Mouse (Mus musculus) liver, embryonic 14.5 days (tissue): ENCODE measurements around the gene Lnx1. TPM values are rescaled to one million over a fixed set of nuclear protein-coding genes. Genes with fewer than 3 reads are reported as not detected.

Experiments
- ATAC-seq: fragments of 200-750 bp; cut with Nextera tagmentation; 2 replicates; pipeline ENCODE4 v1.8.0; 2017; ENCODE audit warnings: moderate number of reproducible peaks, mild to moderate bottlenecking, moderate library complexity; ENCODE audit not compliant: insufficient read depth
- DNase-seq, 3 experiments: peaks; one replicate each; pipeline ENCODE4 v3.0.0-alpha.2; 2012 to 2013; ENCODE audit warnings: low read depth in 3 of 3, low spot score in 3 of 3
- H3K27ac ChIP-seq: fragments of 300-500 bp; sonication (generic); 2 replicates; pipeline ENCODE4 v1.5.1; 2014; ENCODE audit warnings: moderate library complexity, mild to moderate bottlenecking, control low read depth, inconsistent platforms
- H3K27me3 ChIP-seq: fragments of 300-500 bp; sonication (generic); 2 replicates; pipeline ENCODE4 v1.6.1; 2014; ENCODE audit warnings: mild to moderate bottlenecking, low read length, moderate library complexity; ENCODE audit not compliant: control insufficient read depth, insufficient read depth
- H3K36me3 ChIP-seq: fragments of 300-500 bp; sonication (generic); replicated peaks from 2 replicates; pipeline ENCODE4 v1.6.1; 2014; ENCODE audit warnings: low read depth; ENCODE audit not compliant: control insufficient read depth, insufficient read depth
- H3K4me1 ChIP-seq, 2 experiments: fragments of 200-500 bp in 1 of 2; fragments of 300-500 bp in 1 of 2; sonication (generic) in 1 of 2; replicated peaks; 2 replicates each; pipeline ENCODE4 v1.6.1; 2012 to 2014; ENCODE audit warnings: antibody characterized with exemption in 1 of 2, inconsistent platforms in 1 of 2, low read length in 1 of 2; ENCODE audit not compliant: control insufficient read depth in 2 of 2, insufficient read depth in 2 of 2
- H3K4me2 ChIP-seq: fragments of 300-500 bp; sonication (generic); 2 replicates; pipeline ENCODE4 v1.6.1; 2014; ENCODE audit warnings: low read depth, mild to moderate bottlenecking, control low read depth, moderate library complexity
- H3K4me3 ChIP-seq, 2 experiments: fragments of 200-500 bp in 1 of 2; fragments of 300-500 bp in 1 of 2; sonication (generic) in 1 of 2; 2 replicates each; pipeline ENCODE4 v1.5.1; 2012 to 2014; ENCODE audit warnings: low read depth in 2 of 2, low read length in 2 of 2, mild to moderate bottlenecking in 2 of 2, control low read depth in 1 of 2, inconsistent platforms in 1 of 2, moderate library complexity in 1 of 2; ENCODE audit not compliant: insufficient read depth in 1 of 2
- H3K9ac ChIP-seq: fragments of 300-500 bp; sonication (generic); replicated peaks from 2 replicates; pipeline ENCODE4 v1.6.1; 2014; ENCODE audit warnings: mild to moderate bottlenecking, control low read depth, moderate library complexity
- H3K9me3 ChIP-seq: fragments of 300-500 bp; sonication (generic); 2 replicates; pipeline ENCODE4 v1.6.1; 2016; ENCODE audit warnings: low read length, mixed read lengths; ENCODE audit not compliant: control insufficient read depth
- CTCF ChIP-seq: IDR thresholded peaks from 2 replicates; pipeline ENCODE4 v1.5.1; 2016; ENCODE audit warnings: antibody characterized with exemption, low read depth, control low read depth
- EP300 ChIP-seq: IDR thresholded peaks from 2 replicates; pipeline ENCODE4 v1.6.1; 2016; ENCODE audit warnings: antibody characterized with exemption, low read depth
- WGBS: fragments of 180-500 bp; shearing (Covaris S2); extraction: QIAGEN DNeasy Blood & Tissue Kit; methylation state at CpG from one replicate; pipeline ENCODE4 v1.1.7; 2014; ENCODE audit not compliant: insufficient replicate concordance; 5-methylcytosine and 5-hydroxymethylcytosine counted together
- polyA plus RNA-seq, 2 experiments: library from polyadenylated mRNA; depleted of rRNA in 1 of 2; stranded (reverse) in 1 of 2; unstranded in 1 of 2; fragments of >200 nt; fragmentation: Nextera tagmentation in 1 of 2; extraction: Ambion mirVana in 1 of 2; gene quantifications; 2 replicates each; pipeline versions ENCODE4 v1.2.1 to v1.2.3; 2012 to 2014

Lnx1 gene
- 0.03 and 0.04 TPM in 2 replicates for polyA plus RNA-seq (2012; rRNA removed)
- polyA plus RNA-seq (2014; fragmentation: Nextera tagmentation; extraction: Ambion mirVana), result 0.14 TPM in 1 of 2 replicates, not detected in the other

DNA sequence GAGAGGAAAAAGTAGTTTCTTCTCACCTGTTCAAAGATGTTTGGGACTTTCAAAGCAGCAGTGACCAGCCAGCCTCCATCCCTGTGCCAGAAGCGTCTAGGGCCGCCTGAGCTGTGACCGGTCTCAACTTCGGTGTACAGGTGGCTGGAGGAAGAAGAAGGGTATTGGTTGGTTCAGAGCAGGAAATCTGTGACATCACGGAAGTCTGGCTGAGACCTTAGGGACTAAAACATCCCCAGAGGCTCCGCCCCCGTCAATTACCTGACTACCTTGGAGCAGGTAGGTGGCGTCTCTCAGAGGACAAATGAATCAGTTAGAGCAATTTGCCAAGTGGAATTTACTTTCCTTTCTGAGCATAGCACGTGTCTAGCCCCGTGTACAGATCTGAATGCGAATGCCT lies at the start of gene Lnx1:
Gene Lnx1, minus strand, starts transcription at position 147 of the 400 bp plus-strand sequence.
- TF ChIP-seq CTCF (no peak), EP300 (no peak)
- no peak within 1 kb of the TSS for H3K27ac ChIP-seq
- H3K4me1 ChIP-seq, result peaks cover 0 to 5% of the 10 kb centered on the region in 2 experiments; a peak in 2 of 4 replicates
- no peak within 1 kb of the TSS for H3K9ac ChIP-seq
- WGBS, result 60% methylated on average over 11 of the region's 11 CpGs
- H3K36me3 ChIP-seq, result no peaks in the 10 kb centered on the region
- no peaks in the 10 kb centered on the region for H3K27me3 ChIP-seq
- ATAC-seq, result no peak
- H3K4me2 ChIP-seq, result peak within 1 kb of the TSS; percentile 40
- H3K4me3 ChIP-seq, result no peak within 1 kb of the TSS
- no peaks in the 10 kb centered on the region for H3K9me3 ChIP-seq
- no peak for DNase-seq

DNA sequence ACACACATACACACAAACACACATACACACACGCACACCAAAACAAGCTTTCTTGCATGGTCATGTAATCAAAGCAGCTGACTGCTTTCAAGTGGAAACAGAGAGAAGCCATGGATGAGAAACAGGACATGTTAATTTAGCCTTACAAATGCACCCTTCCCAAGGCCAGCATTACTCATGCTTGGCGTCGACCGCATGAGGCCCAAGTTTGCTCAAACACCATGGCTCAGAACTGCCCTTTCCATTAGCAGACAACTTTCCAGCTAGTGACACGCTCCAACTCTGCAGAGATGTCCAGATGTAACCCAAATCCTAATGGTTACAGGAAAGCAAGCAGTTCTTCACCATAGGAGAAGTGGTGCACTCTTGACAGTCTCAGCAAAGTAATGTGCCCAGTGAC lies 47.8 kb upstream of the Lnx1 start:
- WGBS, result 75% methylated on average over 5 of the region's 5 CpGs
- Histone ChIP-seq H3K4me1 (no peaks in the 10 kb centered on the region), H3K27me3 (no peaks in the 10 kb centered on the region), H3K9me3 (no peaks in the 10 kb centered on the region), H3K4me2 (no peak overlapping the region), H3K27ac (no peak overlapping the region), H3K9ac (no peak overlapping the region), H3K36me3 (no peaks in the 10 kb centered on the region), H3K4me3 (no peak overlapping the region)
- DNase-seq (no peak), ATAC-seq (no peak)
- TF ChIP-seq CTCF, result no peak
- no peak for TF ChIP-seq EP300

DNA sequence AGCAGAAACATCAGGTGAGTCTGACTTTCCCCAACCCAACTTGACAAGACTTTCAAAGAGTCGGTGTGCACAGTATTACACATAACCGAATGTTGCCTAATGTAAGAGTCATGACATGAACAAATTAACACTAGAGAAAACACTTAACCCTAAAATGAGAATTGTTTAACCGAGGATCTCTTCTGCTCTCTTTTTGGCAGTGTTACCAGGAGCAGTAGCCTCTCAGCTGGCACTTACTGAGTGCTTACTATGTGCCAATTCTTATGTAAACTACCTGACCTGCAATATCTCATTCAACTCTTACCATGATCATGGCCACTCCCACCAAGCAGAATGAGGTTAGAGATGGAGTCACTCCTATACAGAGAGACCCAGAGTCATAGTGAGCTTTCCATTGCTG lies 44.8 kb upstream of the Lnx1 start:
- no peaks in the 10 kb centered on the region for H3K9me3 ChIP-seq
- H3K4me2 ChIP-seq, result no peak overlapping the region
- no peak overlapping the region for H3K4me3 ChIP-seq
- H3K27me3 ChIP-seq, result no peaks in the 10 kb centered on the region
- H3K9ac ChIP-seq, result no peak overlapping the region
- H3K36me3 ChIP-seq, result no peaks in the 10 kb centered on the region
- DNase-seq, result no peak
- WGBS, result 66% methylated on average over 3 of the region's 3 CpGs
- H3K27ac ChIP-seq, result no peak overlapping the region
- ATAC-seq, result no peak
- no peak for TF ChIP-seq EP300
- no peak for TF ChIP-seq CTCF
- no peaks in the 10 kb centered on the region for H3K4me1 ChIP-seq

DNA sequence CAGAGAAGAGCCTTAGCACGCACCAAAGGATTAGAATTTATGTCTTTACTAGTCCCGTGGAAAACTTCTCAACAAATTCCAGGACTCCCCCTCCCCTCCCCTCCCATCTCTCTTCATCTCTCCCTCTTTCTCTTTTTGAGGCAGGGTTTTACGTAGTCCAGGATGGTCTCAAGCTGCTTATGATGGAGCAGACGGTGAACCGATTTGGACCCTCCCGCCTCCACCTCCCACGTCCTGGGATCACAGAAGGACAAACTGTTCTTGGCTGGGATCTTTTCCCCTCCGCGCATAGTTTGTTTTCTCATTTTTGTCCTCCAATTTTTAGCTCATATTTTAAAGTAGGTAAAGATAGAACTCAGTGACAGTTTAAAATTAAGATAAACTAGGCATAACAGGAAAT lies 38.2 kb upstream of the Lnx1 start:
- H3K36me3 ChIP-seq, result no peaks in the 10 kb centered on the region
- no peaks in the 10 kb centered on the region for H3K4me1 ChIP-seq
- no peak overlapping the region for H3K4me2 ChIP-seq
- ATAC-seq (no peak), DNase-seq (no peak)
- TF ChIP-seq CTCF, result no peak
- TF ChIP-seq EP300, result no peak
- H3K9me3 ChIP-seq, result no peaks in the 10 kb centered on the region
- no peak overlapping the region for H3K4me3 ChIP-seq
- H3K9ac ChIP-seq, result no peak overlapping the region
- WGBS, result 76% methylated on average over 9 of the region's 9 CpGs
- H3K27ac ChIP-seq, result no peak overlapping the region
- no peaks in the 10 kb centered on the region for H3K27me3 ChIP-seq

DNA sequence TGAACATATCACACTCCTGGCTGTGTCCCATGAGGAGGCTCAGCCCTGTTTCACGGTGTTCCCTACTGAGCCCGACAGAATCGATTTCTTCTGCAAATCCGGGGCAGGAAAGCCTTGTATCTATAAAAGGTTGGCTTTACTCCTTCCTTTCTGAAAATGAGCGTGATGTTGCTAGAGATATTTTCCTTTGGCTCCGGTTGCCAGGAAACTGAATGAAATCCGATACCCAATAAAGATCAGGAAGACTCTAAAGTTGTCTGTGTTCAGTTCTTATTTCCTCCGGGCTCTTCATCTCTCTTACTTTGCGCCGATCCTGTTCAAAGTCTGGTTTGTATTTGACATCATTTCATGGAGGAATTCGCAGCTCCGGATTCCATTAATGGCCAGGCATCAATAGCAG lies 36.7 kb upstream of the Lnx1 start:
- Histone ChIP-seq H3K4me3 (no peak overlapping the region), H3K27ac (no peak overlapping the region), H3K27me3 (no peaks in the 10 kb centered on the region), H3K4me1 (no peaks in the 10 kb centered on the region), H3K9me3 (no peaks in the 10 kb centered on the region), H3K4me2 (no peak overlapping the region), H3K36me3 (no peaks in the 10 kb centered on the region), H3K9ac (no peak overlapping the region)
- no peak for TF ChIP-seq EP300
- no peak for TF ChIP-seq CTCF
- WGBS, result 66% methylated on average over 12 of the region's 12 CpGs
- ATAC-seq, result no peak
- DNase-seq, result no peak
